Mouse (Mus musculus) adrenal gland, postnatal 25 days (tissue): ENCODE results near the gene Taf11. TPM values are rescaled to one million over a fixed set of nuclear protein-coding genes. Genes with fewer than 3 reads are reported as not detected.
A peak's percentile ranks its signal among the peaks of the same experiment; 100 is the strongest.

Experiments used
- DNase-seq: peaks from one replicate; pipeline ENCODE4 v3.0.0; 2021; ENCODE audit warnings: mixed read lengths
- long read RNA-seq: library from polyadenylated mRNA; stranded (forward); transcript quantifications from one replicate; pipeline ENCODE4 v2.0.0, GENCODE M21; 2021
- total RNA-seq: library from RNA; stranded (reverse); gene quantifications from 2 replicates; pipeline ENCODE4 v1.2.3, GENCODE M21; 2021

Gene Taf11
- 24.4 and 34.9 TPM in 2 replicates for total RNA-seq
- long read RNA-seq, transcript Taf11-201 (5 exons, 1,220 nt): major isoform, 14 of 20 reads
- long read RNA-seq, partial matches to known transcripts: 0 of 20 reads
- long read RNA-seq, other reads (novel, unspliced or antisense): 5 of 20 reads

DNA sequence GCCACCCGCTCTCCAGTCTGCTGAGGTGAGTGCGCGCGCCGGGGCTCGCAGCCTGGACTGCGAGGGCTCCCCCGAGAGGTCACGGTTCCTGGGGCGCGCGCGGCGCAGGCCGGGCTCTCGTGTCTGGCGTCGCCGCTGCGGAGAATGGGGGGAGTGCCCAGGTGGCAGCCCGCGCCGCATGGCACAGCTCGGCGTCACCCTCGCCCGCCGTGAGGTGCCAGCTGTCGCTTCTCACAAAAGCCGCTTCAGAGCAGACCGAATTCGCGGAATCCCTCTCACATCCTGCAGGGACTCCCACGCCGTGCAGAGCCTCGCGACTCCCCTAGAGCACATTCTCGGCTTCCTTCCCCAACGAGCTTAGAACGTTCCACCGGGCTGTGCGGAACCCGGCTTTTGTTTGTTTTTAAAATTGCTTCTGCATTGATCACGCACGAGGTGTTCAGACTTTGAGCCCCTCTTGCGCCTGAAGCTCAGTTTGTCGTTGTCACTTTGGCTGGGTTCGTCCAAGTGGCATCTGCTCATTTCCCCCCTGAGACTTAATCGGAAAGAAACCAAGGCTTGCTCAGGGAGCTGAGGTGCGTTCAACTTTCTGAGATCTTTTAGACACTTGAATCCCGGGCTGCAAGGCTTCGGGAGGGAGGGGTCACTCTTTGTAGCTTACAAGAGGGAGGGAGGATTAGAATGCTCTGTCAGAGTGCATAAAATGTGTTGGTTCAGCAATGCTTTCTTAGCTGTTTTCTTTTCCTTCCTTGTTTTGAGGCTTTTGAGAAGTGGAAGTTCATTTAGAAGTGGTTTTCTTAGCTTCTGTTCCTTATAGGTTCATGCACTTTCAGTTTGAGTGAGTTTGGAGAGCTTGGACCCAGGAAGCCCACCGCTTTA is at the start of gene Taf11:
TSS of gene Taf11 (minus strand) at position 223 of the 879 bp plus-strand sequence.
- peak; percentile 66 for DNase-seq

DNA sequence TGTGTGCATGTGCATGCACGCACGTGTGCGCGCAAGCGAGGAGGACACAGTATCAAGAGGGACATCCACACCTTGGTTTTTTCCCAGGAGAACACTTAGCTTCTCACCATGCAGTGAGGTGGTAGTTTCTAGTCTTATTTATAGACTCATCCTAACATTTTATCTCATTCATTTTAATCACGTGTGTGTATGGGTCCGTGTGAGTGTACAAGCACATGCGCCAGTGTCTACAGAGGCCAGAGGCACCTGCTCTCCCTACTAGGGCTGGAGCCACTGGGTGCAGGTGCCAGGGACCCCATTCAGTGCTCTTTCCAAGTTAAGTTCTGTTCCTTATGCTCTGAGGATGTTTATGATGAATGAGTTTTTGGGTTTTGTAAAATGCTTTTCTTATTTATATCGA is 48.0 kb upstream of the Taf11 start:
- no peak for DNase-seq

DNA sequence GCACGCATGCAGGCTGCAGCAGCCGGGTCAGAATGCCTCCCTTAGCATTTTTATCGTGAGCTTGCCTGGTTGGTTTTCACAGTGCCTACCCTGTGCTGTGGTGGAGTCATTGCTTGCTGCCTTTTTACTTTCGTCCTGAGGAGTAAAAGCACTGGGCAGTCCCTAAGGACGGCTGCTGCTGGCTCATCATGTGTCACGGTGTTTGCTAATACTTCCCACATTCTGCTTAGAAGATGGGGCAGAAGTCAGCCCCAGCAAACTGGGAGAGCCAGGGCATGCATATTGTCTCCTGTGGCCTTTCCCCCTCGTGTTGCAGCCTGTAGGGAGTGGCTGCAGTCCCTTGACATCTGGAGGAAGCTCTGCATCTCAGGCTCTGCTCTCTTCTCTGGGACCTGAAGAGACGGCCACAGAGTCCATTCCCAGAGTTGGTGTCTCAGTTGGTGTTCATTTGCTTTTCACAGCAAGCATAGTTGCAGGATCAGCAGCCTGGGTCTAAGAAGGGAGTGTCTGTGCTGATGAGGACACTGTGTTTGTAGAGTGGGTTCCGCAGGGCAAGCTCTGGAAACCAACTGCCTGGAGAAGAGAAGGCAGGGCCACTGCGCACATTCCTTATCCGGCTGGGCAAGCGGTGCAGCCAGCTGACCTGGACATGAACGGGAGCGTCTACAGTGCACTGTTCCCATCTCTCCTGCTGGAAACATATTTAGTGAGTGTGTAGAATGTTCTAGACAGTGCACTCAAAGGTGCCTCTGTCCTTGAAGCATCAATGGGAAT is 45.2 kb upstream of the Taf11 start:
- no peak for DNase-seq

DNA sequence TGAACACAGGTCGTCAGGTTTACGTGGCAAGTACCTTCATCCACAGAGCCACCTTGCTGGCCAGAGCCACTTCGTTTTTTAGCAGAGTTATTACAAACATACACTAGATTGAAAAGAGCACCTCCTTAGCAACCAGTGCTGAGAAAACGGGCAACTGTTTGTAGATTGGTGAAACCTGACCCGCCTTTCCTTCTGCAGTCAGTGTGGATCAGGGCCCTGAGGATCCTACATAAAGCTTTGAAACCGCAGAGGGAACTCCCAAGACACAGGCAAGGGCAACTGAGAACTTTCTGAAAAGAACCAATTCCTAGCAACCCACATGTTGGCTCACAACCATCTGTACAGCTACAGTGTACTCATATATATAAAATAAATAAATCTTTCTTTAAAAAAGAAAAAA is 43.5 kb upstream of the Taf11 start:
- DNase-seq: no peak

DNA sequence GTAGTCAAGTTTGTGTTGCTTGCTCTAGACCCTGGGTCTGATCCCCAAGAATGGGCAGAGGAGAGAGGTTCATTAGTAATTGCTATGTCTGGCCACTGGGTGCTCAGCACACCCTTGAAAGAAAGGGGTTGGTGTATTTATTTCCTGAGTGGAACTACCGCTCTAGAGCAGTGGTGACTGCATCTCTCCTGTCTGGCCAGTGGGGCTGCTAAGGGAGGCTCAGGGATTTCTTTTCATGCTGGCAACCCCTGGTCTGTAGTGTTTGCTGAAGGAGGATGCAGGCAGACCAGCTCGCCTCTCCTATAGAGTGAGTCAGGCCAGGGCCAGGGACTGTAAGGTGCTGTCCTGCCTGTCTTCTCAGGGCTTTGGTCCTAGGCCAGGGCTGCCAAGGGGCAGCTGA is 37.5 kb upstream of the Taf11 start:
- no peak for DNase-seq

DNA sequence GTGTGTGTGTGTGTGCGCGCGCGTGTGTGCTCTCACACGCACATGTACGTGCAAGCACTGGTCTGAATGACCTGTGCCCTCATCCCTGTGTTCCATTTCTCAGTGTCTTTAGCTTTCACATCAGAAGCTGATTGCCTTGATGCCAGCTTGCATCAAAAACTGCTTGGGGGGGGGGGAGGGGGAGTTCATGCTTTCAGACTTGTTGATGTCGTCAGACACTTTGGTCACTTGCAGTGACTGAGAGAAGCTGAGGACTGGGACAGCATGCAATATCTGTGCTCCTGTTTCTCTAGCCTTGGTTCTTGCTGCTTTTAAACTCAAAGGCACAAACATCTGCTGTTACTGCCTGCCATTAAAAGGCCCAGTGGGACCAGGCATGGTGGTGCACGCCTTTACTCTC is 36.7 kb upstream of the Taf11 start:
- no peak for DNase-seq

DNA sequence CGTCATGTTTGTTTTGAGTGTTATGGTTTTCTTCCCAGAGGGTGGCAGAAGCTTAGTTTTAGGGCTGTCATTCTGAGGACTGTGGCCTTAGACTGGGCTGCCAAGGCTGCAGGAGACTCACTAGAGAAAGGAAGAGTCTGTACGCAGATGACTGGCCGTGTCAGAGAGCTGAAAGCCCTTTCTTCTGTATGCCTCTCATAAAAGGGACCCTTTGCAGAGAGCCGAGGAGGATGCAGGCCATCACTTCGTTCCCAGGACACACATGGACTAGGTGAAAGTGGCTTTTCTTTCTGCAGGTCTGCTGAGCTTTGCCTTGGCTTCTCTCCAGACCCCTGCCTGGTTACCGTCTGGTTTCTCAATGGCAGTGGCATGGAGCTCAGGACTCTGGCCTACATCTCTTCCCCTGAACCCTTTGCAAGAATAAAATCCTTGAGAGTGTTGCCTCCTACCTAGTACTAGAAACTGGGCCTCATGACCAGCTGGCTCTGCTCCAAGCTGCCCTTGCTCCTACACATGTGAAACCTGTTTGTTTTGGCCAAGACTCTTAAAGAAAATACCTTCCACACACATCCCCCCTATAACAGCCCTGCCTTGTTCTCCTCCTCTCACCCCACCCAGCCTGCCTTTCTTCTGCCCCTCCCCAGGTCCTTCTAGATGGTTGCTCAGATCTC is 36.0 kb upstream of the Taf11 start:
- peak; percentile 56 for DNase-seq

DNA sequence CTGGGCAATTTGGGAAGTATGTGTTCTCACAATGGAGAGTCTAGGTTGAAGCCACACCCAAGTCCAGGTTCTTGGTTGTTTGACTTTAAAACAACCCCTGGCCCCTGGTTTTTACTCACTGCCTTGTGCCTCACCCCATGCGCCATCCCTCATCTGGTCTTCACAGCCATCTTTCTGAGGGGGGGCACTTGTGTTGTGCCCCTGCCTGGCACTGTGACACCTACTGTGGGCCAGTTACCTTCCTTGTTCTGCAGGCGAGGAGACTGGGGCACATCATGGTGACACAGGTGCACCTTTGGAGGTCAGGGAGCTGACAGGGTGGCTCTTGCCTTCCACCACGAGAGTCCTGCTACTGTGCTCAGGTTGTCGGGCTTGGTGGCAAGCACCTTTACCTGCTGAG is 32.5 kb upstream of the Taf11 start:
- no peak for DNase-seq

DNA sequence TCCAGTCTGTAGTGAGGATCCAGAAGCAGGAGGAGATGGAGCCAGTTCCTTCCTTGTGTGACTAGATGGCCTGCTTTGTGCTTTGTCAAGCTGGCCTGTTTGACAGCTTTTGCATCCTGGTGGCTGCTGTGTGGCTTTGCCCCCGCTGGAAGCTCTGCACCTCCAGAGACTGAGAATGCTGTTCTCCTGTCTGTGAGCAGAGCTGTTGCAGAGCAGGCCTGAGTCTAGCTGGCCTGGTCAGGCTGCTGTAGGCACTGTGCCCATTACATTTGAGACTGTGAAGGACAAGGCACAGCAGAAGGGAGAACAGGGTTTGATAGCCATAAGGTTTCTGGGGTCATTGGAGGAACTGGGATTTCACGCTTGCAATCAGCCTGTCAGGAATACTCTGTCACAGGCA is 32.1 kb upstream of the Taf11 start:
- DNase-seq: no peak

DNA sequence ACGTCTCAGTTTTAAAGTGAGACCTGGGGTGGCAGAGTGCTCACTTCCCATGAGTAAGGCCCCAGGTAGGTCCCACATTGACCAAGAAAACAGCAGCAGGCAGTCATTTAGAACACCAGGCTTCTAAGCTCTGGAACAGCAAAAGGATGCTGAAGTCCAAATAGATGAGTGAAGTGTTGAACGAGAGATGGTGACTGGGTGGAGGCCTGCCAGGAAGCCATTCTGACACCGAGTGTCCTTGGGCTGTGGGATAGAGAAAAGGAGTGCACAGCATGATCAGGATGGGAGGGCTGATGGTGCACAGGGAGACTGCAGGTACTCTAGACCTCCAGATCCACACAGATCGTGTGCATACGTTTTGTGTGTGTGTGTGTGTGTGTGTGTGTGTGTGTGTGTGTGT is 31.5 kb upstream of the Taf11 start:
- DNase-seq: no peak

DNA sequence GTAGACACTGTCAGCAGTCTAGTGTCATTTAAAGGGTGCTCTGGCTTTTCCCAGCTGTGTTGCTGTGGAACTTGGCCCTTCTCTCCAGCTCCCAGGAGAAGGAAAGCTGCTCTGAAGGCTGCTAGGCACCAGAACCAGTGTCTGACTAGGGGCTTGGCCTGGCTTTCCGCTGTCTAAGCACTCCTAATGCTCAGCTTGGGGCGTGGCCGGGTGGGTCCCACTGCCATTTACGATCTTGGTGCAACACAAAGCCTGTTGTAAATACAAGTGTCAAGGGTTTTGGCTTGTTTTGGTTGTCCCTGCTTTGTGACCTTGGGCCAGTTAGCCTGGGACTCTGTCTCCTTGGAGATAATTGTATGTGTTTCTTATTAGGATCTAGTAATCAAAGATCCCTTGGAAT is 30.7 kb upstream of the Taf11 start:
- DNase-seq: no peak

DNA sequence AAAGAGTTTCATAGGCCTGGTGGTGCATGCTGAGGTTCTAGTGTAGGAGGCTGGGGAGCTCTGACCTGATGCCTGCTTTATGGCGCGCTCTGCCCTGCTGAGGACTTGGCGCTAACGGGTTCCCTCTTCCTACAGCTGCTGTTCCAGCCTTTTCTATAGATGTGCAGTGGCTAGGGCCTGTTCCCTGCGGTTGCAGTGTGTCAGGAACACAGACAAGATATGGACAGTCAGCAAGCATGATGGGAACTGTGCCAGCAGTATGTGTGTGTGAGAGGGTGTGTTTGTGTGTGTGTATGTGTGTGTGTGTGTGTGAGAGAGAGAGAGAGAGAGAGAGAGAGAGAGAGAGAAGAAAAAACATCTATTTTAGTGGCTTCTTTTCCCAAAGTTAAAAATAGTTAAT is 29.4 kb upstream of the Taf11 start:
- DNase-seq: no peak

DNA sequence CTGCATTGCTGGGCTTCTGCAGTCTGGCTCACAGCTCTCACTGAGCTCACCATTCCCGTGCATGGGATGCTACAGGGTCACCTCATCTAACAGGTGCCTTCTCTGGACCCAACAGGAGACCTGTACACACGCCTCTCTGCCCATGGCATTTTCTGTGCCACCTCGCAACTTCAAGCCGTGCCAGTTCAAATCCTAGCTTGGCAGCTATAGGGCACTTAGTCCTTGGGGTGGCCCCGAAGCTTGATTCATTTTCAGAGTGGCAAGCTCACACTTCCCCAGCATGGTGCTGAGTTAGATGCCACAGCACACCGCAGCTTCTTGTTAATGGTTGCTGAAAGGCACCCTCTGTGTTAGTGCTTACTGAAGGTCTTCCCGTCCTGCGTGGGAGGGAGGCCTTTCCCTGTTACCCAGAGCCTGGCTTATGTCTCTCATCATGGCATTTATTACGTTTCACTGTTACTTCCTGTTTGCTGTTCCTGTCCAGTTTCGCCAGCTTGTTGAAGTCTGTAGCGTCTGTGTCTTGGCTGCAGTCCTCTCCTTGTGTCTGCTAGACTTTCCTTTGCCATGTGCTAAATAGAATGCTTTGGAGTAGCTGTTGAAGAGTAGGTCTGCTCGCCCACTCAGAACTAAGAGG is 28.6 kb upstream of the Taf11 start:
- no peak for DNase-seq

DNA sequence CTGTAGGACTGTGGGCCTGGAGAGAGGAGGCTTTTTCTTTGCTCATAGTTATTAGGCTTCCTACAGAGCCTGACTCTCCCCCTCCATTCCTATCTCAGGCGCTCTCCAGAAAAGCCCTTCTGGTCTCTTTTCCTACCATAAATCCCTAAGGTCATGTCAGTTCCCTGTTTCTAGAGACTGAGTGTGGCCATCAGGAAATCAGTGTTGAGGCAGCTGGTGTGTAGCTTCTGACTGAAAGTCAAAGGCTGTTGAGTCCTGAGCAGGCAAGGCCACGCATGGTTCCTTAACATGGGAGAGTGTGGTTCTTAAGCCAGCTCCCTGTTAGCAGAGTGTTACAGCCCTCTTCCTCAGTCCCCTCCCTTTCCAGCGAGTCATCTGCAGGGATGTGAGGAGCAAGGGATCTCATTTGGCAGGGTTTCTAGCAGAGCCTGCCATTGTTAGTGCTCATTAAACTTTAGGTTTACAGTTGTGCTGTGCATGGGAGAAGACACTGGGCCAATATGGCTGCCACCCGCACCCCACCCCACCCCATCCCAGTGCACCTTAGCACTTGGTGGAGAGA is 27.5 kb upstream of the Taf11 start:
- no peak for DNase-seq

DNA sequence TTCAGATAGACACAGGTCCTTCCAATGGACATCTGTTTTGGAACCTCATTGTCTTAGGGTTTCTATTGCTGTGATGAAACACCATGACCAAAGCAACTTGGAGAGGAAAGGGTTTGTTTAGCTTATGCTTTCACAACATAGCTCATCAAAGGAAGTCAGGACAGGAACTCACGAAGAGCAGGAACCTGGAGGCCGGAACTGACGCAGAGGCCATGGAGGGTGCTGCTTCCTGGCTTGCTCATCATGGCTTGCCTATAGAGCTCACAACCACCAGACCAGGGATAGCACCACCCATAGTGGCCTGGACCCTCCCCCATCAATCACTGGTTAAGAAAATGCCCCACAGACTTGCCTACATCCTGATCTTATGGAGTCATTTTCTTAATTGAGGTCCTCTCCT is 25.4 kb upstream of the Taf11 start:
- DNase-seq: no peak

DNA sequence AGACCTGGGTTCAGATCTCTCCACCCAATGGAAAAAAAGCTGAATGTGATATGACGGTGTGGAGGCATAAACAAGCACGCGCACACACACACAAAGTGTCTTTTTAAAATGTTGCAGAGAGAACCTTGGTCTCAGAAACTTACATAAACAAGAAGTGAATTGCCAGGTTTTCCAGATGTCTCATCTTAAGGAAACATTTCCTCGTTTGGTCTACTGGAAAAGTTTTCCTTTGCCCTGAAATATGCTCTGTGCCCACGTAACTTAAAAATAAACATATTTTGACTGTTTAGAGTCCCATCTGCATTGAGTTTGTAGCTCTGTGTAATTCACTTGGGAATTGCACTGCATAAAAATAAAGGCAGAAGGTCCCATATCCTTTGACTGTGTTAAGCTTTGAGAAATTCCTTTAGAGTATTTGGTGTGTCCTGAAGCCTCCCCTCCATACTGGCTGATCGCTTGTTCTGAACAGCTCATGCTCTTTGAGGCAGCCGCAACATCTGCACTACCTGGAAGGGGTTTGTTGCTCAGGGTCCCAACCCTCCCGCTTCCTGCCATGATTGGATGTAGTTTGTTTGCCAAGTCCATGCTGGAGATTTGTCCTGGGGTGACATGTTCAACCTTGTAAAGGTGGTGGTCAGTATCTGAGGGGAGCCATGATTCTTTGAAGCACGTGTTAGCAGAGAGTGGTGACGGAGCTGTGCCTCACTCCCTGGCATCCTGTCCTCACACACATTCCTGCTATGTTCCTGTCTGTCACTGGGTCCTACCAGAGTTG is 24.7 kb upstream of the Taf11 start:
- no peak for DNase-seq

DNA sequence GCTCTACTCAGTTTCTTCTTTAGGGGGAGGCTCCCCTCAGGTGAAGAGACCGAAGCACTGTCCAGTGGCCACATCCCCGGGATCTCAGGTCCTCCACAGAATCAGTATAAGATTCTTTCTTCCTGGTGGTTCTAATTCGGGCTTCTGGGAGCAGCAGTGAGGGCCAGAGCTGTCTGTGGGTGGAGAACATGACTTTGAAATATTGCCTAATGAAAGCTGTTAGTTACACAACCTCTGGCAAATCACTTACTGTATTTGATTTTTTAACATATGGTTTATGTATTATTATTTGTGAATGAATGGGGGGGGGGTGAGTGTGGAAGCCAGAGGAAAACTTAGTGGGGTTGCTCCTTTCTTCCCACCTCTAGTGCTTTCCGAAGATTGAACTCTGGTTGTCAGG is 22.2 kb upstream of the Taf11 start:
- DNase-seq: no peak

DNA sequence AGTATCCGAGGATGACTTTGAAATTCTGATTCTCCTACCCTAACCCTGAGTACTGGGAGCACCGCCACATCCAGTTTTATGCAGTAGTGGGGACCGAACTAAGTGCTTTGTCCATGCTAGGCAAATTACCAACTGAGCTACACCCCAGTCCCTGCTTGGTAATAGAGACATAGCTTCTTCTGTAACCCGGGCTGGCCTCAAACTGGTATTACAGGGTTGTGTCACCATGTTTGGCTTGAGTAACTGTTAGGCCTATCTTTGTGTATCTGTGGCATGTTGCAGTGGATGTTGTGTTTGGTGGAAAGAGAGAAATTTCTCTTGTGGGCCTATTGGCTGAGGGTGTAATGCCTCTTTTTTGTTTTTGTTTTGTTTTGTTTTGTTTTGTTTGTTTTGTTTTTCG is 20.6 kb upstream of the Taf11 start:
- DNase-seq: no peak

DNA sequence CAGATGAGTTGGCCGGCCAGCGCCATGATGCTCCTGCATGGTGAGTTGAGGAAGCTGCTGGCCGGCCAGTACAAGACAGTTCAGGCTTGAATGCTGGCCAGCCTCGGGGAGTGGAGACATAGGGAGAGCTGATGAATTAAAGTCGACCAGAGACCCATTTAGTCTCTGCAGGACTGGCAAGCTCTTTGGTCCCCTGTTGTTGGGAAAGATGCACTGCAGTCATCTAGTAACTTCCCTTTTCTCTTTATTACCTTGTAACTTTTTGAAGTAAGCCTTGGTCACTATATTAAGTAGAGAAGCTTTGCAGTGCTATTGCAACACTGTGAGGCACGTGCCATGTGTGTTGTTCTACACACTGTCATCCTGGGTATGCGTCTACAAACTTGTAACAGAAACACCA is 15.9 kb upstream of the Taf11 start:
- no peak for DNase-seq

DNA sequence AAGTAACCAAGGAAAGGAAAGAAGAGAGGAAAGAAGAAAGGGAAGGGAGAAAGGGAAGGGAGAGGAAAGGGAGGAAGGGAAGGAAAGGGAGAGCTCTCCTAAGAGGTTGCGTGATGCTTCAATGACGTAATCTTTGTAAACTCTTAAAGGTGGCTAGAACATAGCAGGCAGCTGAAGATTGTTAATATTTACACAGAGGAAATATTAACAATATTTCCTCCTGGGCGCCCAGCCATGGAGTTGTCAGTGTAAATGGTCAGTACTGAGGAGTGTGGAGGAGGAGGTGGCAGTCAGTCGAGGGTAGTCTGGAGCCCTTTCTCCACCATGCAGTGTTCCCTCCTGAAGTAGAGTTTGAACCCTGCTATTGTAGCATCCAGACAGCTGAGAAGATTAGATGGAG is 15.4 kb upstream of the Taf11 start:
- no peak for DNase-seq

DNA sequence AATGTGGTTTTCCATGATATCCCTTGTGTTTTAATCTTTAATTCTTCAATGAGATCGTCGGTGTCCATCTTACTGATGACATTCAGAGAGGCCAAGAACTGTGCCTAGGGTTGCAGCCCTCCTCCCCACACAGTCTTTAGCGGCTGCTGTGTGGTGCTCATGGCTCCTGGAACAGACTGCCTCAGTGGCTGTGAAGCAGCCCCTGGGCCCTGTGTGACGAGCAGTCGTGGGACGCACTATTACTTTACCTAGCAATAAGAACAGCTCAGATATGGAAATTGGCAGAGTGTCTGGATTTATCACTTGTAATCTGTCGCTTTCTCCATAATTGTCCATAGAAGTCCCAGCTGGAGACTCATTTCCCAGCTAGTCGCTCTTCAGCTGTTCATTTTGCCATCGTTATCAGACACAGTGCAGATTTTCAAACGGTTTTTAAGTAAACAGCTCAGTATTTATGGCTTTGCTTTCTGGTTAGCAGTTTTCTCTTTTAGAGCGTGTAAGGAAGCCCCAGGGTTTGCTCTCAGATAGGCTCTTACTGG is 12.6 kb upstream of the Taf11 start:
- no peak for DNase-seq
